Mouse (Mus musculus) bone marrow macrophage, adult 2 months (primary cell): ENCODE data around the gene Arpc2. TPM values are rescaled to one million over a fixed set of nuclear protein-coding genes. Genes with fewer than 3 reads are reported as not detected.

Experiments
- H3K27ac ChIP-seq: 2 replicates; pipeline ENCODE4 v1.5.1; 2012; ENCODE audit warnings: low read depth, low read length; ENCODE audit not compliant: insufficient read depth
- H3K4me1 ChIP-seq: 2 replicates; pipeline ENCODE4 v1.6.1; 2012; ENCODE audit warnings: low read length; ENCODE audit not compliant: control insufficient read depth, insufficient read depth
- H3K4me3 ChIP-seq: 2 replicates; pipeline ENCODE4 v1.5.1; 2012; ENCODE audit warnings: mild to moderate bottlenecking, low read length, moderate library complexity; ENCODE audit not compliant: insufficient read depth
- CTCF ChIP-seq: IDR thresholded peaks from 2 replicates; pipeline ENCODE4 v1.5.1; 2012; ENCODE audit warnings: low read depth, mild to moderate bottlenecking, low read length, moderate library complexity
- POLR2A ChIP-seq: IDR thresholded peaks from 2 replicates; pipeline ENCODE4 v1.6.1; 2012; ENCODE audit warnings: mild to moderate bottlenecking, low read depth, low read length, borderline replicate concordance
- polyA plus RNA-seq: library from polyadenylated mRNA; stranded (reverse); fragments of >200 nt; gene quantifications from 2 replicates; pipeline ENCODE4 v1.2.4, GENCODE M21; 2012; ENCODE audit not compliant: missing spikeins, insufficient read depth, insufficient read length

Arpc2 gene
- polyA plus RNA-seq, 1 experiment, result 973 TPM

- Histone ChIP-seq H3K27ac (peak overlapping the region; percentile 88), H3K4me3 (peak overlapping the region; percentile 25; the same call in 1 of the 2 replicates), H3K4me1 (peaks cover 74% of the 10 kb centered on the region)
- TF ChIP-seq POLR2A, result no peak
- no peak for TF ChIP-seq CTCF
Observed at GRCm38 (mm10) chr1:74296477-74296876, 60.6 kb downstream of the Arpc2 start.

GRCm38 (mm10) chr1:74297269-74297668 is 61.4 kb downstream of the Arpc2 start:
- Histone ChIP-seq H3K27ac (peak overlapping the region; percentile 88), H3K4me3 (no peak overlapping the region), H3K4me1 (peaks cover 82% of the 10 kb centered on the region)
- TF ChIP-seq POLR2A, result no peak

GRCm38 (mm10) chr1:74298157-74298750 is 62.4 kb downstream of the Arpc2 start:
- Histone ChIP-seq H3K4me1 (peaks cover 88% of the 10 kb centered on the region), H3K27ac (no peak overlapping the region), H3K4me3 (no peak overlapping the region)
- no peak for TF ChIP-seq POLR2A
- TF ChIP-seq CTCF, result no peak

DNA sequence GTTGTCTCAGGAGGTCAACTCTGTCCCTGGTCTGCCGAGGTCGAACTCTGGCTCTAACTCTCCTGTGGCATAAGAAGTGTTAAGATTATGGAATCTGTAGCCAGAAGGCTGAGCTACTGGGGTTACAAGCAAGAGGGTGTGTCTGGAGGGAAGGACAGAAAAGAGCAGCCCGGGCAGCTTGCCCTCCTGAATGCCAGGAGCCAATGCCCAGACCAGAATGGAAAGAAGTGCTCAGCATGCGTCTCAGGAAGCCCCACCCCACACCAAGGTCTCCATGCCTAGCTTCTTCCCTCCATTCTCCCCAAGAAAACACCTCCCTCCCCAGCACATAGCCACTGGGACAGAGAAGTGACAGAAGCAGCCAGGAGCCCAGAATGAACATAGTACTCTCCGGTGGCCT is 63.1 kb downstream of the Arpc2 start:
- Histone ChIP-seq H3K27ac (no peak overlapping the region), H3K4me3 (no peak overlapping the region), H3K4me1 (peaks cover 81% of the 10 kb centered on the region)
- no peak for TF ChIP-seq CTCF
- TF ChIP-seq POLR2A, result no peak

DNA sequence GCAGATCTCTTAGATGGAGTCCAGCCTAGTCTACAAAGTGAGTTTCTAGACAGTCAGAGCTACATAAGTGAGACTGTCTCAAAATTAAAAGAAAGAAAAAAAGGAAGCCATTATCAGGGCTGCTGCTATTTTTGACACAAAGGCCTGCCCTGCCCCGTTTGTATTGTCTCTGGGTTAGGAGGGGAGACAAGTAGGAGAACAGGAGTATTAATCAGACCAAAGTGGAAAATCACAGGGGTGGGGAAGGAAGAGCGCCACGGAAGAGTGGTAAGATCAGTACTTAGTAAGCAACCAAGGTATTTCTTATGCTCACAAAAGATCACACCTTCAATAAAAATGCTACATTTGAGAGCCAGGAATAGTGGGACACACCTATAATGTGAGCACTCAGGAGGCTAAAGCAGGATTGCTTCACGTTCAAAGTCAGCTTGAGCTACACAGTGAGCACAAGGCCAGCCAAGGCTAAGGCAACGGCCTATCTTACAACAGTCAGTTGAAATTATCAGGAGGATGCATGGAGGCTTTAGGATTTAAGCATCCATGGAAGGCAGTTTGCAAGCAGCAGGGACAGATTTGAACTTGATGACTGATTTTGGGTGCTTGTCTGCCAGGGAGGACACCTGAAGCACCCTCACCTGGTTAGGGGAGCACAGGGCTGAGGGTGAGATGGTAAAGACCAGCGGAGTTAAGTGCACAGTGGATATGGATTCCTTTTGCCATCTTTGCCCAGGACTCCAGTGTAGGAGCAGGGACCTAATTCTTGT is 64.6 kb downstream of the Arpc2 start:
- no peak overlapping the region for H3K27ac ChIP-seq
- no peak overlapping the region for H3K4me3 ChIP-seq
- H3K4me1 ChIP-seq, result peaks cover 70% of the 10 kb centered on the region
- no peak for TF ChIP-seq CTCF
- no peak for TF ChIP-seq POLR2A

GRCm38 (mm10) chr1:74302229-74302628 is 66.3 kb downstream of the Arpc2 start:
- peaks cover 60% of the 10 kb centered on the region for H3K4me1 ChIP-seq
- H3K27ac ChIP-seq, result no peak overlapping the region
- H3K4me3 ChIP-seq, result no peak overlapping the region; the same call in 1 of the 2 replicates
- TF ChIP-seq POLR2A, result no peak
- no peak for TF ChIP-seq CTCF

DNA sequence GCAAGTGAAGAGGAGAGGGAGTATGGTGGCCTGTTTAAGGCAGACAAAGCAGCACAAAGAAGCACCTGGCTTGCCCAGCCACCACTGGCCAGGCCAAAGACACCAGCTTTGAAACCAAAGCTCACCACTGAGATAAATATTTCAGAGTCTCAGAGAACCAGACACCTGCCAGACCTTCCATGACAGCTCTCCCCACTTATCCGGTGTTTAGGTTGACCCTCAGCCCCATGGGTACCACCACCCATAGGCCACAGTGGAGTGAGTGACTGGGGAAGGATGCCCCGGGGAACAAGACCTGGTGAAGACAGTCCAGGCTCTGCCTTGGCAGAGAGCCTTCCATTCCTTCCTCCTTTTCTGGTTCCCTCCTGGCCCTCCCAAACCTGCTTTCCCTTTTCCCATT is 67.0 kb downstream of the Arpc2 start:
- no peak overlapping the region for H3K27ac ChIP-seq
- peaks cover 60% of the 10 kb centered on the region for H3K4me1 ChIP-seq
- no peak for TF ChIP-seq CTCF
- TF ChIP-seq POLR2A, result no peak
- H3K4me3 ChIP-seq, result peak overlapping the region; percentile 85

GRCm38 (mm10) chr1:74303509-74304338 is 67.8 kb downstream of the Arpc2 start:
- Histone ChIP-seq H3K27ac (peak overlapping the region; percentile 67), H3K4me1 (peaks cover 60% of the 10 kb centered on the region), H3K4me3 (peak overlapping the region; percentile 85)
- TF ChIP-seq CTCF (no peak), POLR2A (0 out of 2 replicates have a peak, but pooled peaks have one; percentile 27)

DNA sequence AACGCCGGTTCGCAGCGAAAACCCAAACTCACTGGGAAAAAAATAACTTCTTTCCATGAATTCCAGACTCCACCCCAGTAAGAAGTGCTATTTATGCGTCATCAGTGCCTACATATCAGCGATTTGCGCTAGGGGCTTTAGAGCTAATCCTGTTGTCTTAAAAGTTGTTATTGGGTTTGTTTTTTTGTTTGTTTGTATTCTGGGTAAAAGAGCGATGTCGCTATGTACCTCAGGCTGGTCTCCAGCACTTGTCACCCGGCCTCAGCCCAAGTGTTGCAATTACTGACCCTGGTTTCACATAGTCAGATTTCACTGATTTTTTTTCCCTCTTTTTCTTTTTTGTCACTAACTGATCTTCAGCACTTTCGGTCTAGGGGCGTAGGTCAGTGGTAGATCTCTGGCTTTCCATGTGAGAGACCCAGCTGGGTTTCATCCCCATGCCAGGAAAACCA is 68.5 kb downstream of the Arpc2 start:
- Histone ChIP-seq H3K4me3 (peak overlapping the region; percentile 85), H3K4me1 (peaks cover 54% of the 10 kb centered on the region), H3K27ac (peak overlapping the region; percentile 67)
- TF ChIP-seq CTCF (no peak), POLR2A (no peak)
